Mouse (Mus musculus): ENCODE measurements at regions not wholly inside any gene's neighbourhood (a gene's known extent, or its start where the extent isn't known, plus 50 kb on each side); places are given as distances from the start of the nearest gene placed in this dataset.

DNA sequence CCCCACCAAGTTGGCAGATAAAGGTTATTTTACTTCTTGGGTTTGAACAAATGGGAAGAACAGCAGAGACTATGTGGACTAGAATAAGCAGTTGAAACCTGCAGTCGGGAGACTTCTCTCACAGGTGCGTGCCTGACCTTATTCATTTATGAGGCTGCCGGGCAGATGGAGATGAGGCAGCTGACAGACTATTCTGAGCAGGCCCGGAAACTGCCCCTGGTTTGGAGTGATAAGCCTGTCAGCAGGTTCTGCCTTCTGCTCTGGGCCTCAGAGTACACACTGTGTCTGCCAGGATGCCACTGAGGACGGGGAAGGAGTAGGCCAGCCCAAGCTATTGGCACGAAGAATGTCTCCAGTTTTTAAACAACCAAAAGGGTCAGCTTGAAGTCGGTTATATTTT is 144.4 kb downstream of the Med10 start:
- 0 out of 2 replicates have a peak, but pooled peaks cover 2% of the 10 kb centered on the region for H3K4me1 ChIP-seq (ENCODE audit: control insufficient read depth, insufficient read depth, low read length)
- H3K27ac ChIP-seq (ENCODE audit: insufficient read depth, low read length) = no peak overlapping the region
- TF ChIP-seq CTCF (IDR thresholded peaks at IDR 0.05; ENCODE audit: extremely low read depth, insufficient read depth, low read length) (no peak), POLR2A (IDR thresholded peaks at IDR 0.05; ENCODE audit: extremely low read depth, insufficient read depth, low read length) (no peak)
- H3K4me3 ChIP-seq (ENCODE audit: insufficient read depth, low read length) = no peak overlapping the region

DNA sequence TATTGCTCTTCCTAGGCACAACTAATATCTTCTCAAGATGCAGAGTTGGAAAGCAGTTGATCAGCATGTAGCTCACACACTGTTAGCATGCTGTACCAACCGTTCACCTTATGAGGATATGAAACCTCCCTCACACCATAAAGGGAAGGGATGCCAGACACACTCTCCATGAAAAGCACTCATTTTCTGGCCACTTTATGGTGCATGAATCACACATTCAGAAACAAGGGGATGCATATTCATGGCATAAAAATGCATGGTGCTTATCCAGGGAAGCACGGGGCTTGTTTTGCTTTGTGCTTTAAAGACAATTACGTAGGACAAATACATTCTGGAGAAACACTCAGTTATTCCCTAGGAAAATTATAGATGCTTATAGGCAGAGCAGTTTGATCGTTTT is 149.9 kb downstream of the Med10 start:
- Histone ChIP-seq H3K27ac (ENCODE audit: insufficient read depth, low read length) (no peak overlapping the region), H3K4me1 (ENCODE audit: control insufficient read depth, insufficient read depth, low read length) (peaks cover 2% of the 10 kb centered on the region; the same call in 1 of the 2 replicates), H3K4me3 (ENCODE audit: insufficient read depth, low read length) (no peak overlapping the region)
- no peak for TF ChIP-seq CTCF (IDR thresholded peaks at IDR 0.05; ENCODE audit: extremely low read depth, insufficient read depth, low read length)
- no peak for TF ChIP-seq POLR2A (IDR thresholded peaks at IDR 0.05; ENCODE audit: extremely low read depth, insufficient read depth, low read length)

DNA sequence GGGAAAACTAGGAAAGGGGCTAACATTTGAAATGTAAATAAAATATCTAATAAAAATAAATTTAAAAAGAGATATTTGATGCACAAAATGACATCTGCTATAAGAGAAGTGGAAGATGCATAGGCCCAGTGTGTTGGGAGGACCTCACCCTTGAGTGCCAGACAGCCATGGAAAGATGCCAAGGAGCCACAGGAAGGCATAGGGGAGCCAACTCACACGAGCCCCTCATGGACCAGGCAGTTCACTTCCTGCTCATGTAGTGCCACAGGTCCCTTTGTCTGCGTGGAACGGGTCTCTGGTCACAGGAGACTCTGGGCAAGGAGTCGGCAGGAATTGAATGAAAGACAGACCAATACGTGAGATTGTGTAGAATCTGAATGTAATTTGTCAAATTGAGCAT is 152.0 kb downstream of the Med10 start:
- Histone ChIP-seq H3K4me1 (ENCODE audit: control insufficient read depth, insufficient read depth, low read length) (peaks cover 2% of the 10 kb centered on the region; the same call in 1 of the 2 replicates), H3K4me3 (ENCODE audit: insufficient read depth, low read length) (no peak overlapping the region), H3K27ac (ENCODE audit: insufficient read depth, low read length) (no peak overlapping the region)
- TF ChIP-seq CTCF (IDR thresholded peaks at IDR 0.05; ENCODE audit: extremely low read depth, insufficient read depth, low read length) (no peak), POLR2A (IDR thresholded peaks at IDR 0.05; ENCODE audit: extremely low read depth, insufficient read depth, low read length) (no peak)

DNA sequence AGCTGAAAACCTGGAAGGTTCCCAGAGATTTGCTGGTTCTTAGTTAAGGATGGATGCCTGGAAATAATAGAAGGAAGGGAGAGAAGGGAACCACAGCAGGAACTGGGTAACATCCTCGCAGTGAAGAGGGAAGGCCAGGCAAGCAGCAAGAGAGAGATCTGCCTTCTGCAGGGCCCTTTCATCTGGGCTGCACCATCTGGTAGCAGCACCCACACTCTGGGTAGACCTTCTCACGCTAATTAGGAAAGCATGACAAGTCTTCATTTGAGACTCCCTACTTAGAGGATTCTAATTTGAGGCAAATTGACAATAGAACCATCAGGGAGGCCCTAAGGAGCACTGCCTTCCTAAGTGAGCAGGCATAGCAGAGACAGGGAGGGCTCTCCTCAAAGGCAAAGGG is 153.3 kb downstream of the Med10 start:
- Histone ChIP-seq H3K27ac (ENCODE audit: insufficient read depth, low read length) (no peak overlapping the region), H3K4me1 (ENCODE audit: control insufficient read depth, insufficient read depth, low read length) (peaks cover 2% of the 10 kb centered on the region; the same call in 1 of the 2 replicates), H3K4me3 (ENCODE audit: insufficient read depth, low read length) (no peak overlapping the region)
- TF ChIP-seq CTCF (IDR thresholded peaks at IDR 0.05; ENCODE audit: extremely low read depth, insufficient read depth, low read length) (no peak), POLR2A (IDR thresholded peaks at IDR 0.05; ENCODE audit: extremely low read depth, insufficient read depth, low read length) (no peak)

DNA sequence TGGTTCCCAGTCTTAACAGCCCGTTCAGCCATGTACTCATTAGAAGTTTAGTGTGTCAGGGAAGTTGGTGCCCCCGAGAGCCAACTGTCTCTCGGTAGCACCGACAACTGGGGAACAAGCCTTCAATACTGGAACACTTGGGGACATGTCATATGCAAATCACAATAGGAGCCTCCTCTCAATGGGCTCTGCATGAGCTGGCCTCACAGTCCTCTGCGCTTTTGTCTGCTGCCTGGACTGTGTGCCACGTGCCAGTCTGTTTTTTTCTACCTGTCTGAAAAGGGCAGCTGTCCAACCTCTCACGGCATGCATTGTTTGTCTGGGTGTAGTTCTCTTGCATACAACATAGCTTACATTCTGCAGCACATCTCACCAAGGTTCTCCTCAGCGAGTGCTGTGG is 161.7 kb downstream of the Med10 start:
- Histone ChIP-seq H3K4me1 (ENCODE audit: control insufficient read depth, insufficient read depth, low read length) (no peaks in the 10 kb centered on the region), H3K4me3 (ENCODE audit: insufficient read depth, low read length) (no peak overlapping the region), H3K27ac (ENCODE audit: insufficient read depth, low read length) (no peak overlapping the region)
- TF ChIP-seq CTCF (IDR thresholded peaks at IDR 0.05; ENCODE audit: extremely low read depth, insufficient read depth, low read length) (no peak), POLR2A (IDR thresholded peaks at IDR 0.05; ENCODE audit: extremely low read depth, insufficient read depth, low read length) (no peak)

DNA sequence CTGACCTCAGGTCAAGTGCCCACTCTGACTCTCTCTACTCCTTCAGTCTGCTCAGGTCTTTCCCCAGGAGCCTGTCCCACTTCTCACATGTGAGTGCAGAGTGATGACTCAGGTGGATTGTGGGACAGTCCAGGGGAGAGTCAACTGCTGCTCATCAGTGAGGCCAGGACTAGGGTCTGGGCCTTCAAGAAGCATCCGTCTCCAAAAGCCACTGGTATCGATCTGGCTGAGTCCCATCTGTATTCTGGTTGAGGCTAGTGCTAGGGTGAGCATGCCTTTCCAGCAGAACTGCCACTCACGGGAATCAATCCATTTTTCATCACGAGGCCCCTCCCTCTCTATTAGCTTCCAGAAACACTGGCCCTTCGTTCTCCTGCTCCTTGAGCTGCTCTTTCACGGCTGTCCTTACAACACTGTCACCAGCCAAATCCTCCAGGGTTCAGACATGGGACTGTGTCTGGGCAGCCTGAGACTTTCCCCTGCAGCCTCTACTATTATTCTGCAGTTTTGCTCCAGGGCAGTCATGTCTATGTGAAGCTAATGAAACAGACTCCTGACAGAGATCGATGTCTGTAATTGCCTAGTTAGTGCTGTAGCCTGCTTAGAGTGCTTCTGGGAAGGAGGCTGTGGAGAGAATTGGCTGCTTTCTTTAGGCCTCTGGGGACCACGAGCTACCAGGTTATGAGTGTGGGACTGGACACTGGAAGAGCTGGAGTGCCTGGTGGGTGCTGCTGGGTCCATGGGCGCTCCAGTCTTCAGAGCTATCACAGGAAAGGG is 169.3 kb downstream of the Med10 start:
- Histone ChIP-seq H3K4me1 (ENCODE audit: control insufficient read depth, insufficient read depth, low read length) (no peaks in the 10 kb centered on the region), H3K27ac (ENCODE audit: insufficient read depth, low read length) (no peak overlapping the region), H3K4me3 (ENCODE audit: insufficient read depth, low read length) (no peak overlapping the region)
- no peak for TF ChIP-seq CTCF (IDR thresholded peaks at IDR 0.05; ENCODE audit: extremely low read depth, insufficient read depth, low read length)
- TF ChIP-seq POLR2A (IDR thresholded peaks at IDR 0.05; ENCODE audit: extremely low read depth, insufficient read depth, low read length) = no peak

DNA sequence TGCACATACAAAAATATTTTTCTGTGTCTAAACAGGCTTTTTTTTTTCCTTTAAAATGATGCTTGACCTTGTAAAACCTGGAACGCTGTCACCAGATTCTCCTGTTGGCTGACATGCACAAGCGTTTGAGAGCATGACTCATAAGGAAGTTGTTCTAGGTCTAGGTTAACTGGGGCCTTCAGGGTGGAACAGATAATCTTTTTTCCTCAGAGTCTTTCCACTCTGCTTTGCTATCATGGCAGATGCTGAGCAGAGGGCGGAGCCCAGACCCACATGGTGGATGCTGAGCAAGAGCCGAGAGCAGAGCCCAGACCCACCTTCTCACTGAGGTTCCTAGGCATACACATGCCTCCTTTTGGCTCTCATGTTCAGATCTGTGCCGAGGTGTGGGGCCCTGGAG is 172.6 kb downstream of the Med10 start:
- no peaks in the 10 kb centered on the region for H3K4me1 ChIP-seq (ENCODE audit: control insufficient read depth, insufficient read depth, low read length)
- H3K4me3 ChIP-seq (ENCODE audit: insufficient read depth, low read length) = no peak overlapping the region
- no peak overlapping the region for H3K27ac ChIP-seq (ENCODE audit: insufficient read depth, low read length)
- TF ChIP-seq CTCF (IDR thresholded peaks at IDR 0.05; ENCODE audit: extremely low read depth, insufficient read depth, low read length) = no peak
- no peak for TF ChIP-seq POLR2A (IDR thresholded peaks at IDR 0.05; ENCODE audit: extremely low read depth, insufficient read depth, low read length)

DNA sequence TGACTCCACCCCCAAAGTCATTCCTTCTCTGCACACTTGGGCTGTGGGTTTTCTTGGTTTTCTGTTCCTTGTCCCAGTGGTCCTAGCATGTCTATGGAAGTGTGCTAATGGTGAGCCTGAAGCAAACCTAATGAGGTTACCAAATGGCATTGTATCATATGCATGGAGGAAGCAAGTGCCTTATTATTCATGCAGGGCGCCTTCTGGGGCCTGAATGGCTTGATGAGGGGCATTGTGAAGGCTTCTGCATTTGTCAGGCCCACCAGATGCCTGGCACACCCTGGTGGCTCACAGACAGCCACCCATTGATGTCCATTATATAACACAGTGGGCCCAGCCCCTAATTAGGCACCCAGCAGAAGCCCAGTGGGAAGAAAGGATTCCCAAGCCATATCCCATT is 182.0 kb downstream of the Med10 start:
- no peak overlapping the region for H3K27ac ChIP-seq (ENCODE audit: insufficient read depth, low read length)
- no peak for TF ChIP-seq CTCF (IDR thresholded peaks at IDR 0.05; ENCODE audit: extremely low read depth, insufficient read depth, low read length)
- no peak for TF ChIP-seq POLR2A (IDR thresholded peaks at IDR 0.05; ENCODE audit: extremely low read depth, insufficient read depth, low read length)

DNA sequence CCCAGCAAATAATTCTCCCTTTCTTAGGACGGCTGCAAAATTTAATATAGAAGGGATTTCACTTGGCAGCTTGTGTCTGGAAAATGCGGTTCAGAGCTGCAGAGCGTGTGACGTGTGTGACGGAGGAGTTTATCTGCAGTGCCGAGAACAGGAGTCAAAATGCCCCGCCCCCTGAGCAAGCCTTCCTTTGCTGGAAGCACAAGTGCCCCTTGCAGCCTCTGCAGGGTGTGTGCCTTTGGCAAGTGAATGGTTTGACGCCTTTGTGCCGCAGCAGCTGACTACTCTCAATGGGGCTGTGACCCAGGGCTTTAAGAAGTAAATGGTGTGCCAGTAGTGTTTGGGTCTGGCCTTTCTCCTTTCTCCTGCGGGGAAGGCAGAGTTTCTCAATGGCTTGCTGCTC is 185.0 kb downstream of the Med10 start:
- H3K27ac ChIP-seq (ENCODE audit: insufficient read depth, low read length) = no peak overlapping the region
- H3K4me3 ChIP-seq (ENCODE audit: insufficient read depth, low read length) = no peak overlapping the region
- H3K4me1 ChIP-seq (ENCODE audit: control insufficient read depth, insufficient read depth, low read length) = 0 out of 2 replicates have a peak, but pooled peaks cover 2% of the 10 kb centered on the region
- TF ChIP-seq CTCF (IDR thresholded peaks at IDR 0.05; ENCODE audit: extremely low read depth, insufficient read depth, low read length) = no peak
- TF ChIP-seq POLR2A (IDR thresholded peaks at IDR 0.05; ENCODE audit: extremely low read depth, insufficient read depth, low read length) = no peak

More for the DNA sequence above, 182.0 kb downstream of the Med10 start:
- Histone ChIP-seq H3K4me1 (ENCODE audit: control insufficient read depth, insufficient read depth, low read length) (0 out of 2 replicates have a peak, but pooled peaks cover 2% of the 10 kb centered on the region), H3K4me3 (ENCODE audit: insufficient read depth, low read length) (no peak overlapping the region)

DNA sequence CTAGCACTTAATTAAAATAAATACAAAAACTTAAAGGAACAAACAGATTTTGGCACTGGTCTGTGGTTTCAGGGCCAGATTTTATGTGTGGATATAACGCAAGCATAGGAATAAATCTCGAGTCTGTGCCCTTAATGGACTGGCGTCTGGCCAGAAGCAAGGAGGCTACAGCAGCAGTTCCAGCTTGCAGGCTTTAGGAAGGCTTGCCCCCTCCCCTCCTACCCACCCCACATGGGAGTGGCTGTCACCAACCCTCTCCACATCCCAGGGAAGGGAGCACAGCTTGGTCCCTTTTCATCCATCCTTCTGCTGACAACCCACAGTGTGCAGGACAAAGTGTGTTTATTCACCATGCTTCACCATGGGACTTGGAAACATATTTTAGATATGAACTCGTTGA is 186.1 kb downstream of the Med10 start:
- no peak overlapping the region for H3K27ac ChIP-seq (ENCODE audit: insufficient read depth, low read length)
- no peak overlapping the region for H3K4me3 ChIP-seq (ENCODE audit: insufficient read depth, low read length)
- H3K4me1 ChIP-seq (ENCODE audit: control insufficient read depth, insufficient read depth, low read length) = 0 out of 2 replicates have a peak, but pooled peaks cover 2% of the 10 kb centered on the region
- TF ChIP-seq POLR2A (IDR thresholded peaks at IDR 0.05; ENCODE audit: extremely low read depth, insufficient read depth, low read length) (no peak), CTCF (IDR thresholded peaks at IDR 0.05; ENCODE audit: extremely low read depth, insufficient read depth, low read length) (no peak)

All from cortical plate, adult 2 months (tissue).